Mouse (Mus musculus) neural tube, embryonic 15.5 days (tissue): ENCODE data around the gene Wipf3. TPM values are rescaled to one million over a fixed set of nuclear protein-coding genes. Genes with fewer than 3 reads are reported as not detected.

Experiments used
- ATAC-seq: fragments of 200-750 bp; cut with Nextera tagmentation; 2 replicates; pipeline ENCODE4 v1.8.0; 2017; ENCODE audit warnings: mild to moderate bottlenecking, moderate TSS enrichment, moderate library complexity; ENCODE audit not compliant: low FRiP score
- H3K27ac ChIP-seq: fragments of 300-500 bp; sonication (generic); replicated peaks from 2 replicates; pipeline ENCODE4 v1.5.1; 2015; ENCODE audit warnings: mild to moderate bottlenecking, inconsistent platforms
- H3K27me3 ChIP-seq: fragments of 300-500 bp; sonication (generic); replicated peaks from 2 replicates; pipeline ENCODE4 v1.6.1; 2015; ENCODE audit warnings: inconsistent platforms
- H3K36me3 ChIP-seq: fragments of 300-500 bp; sonication (generic); 2 replicates; pipeline ENCODE4 v1.6.1; 2015; ENCODE audit warnings: inconsistent platforms
- H3K4me1 ChIP-seq: fragments of 300-500 bp; sonication (generic); 2 replicates; pipeline ENCODE4 v1.6.1; 2015; ENCODE audit warnings: inconsistent platforms
- H3K4me2 ChIP-seq: fragments of 300-500 bp; sonication (generic); 2 replicates; pipeline ENCODE4 v1.6.1; 2015; ENCODE audit warnings: inconsistent platforms, mild to moderate bottlenecking, moderate library complexity
- H3K4me3 ChIP-seq: fragments of 300-500 bp; sonication (generic); replicated peaks from 2 replicates; pipeline ENCODE4 v1.5.1; 2015; ENCODE audit warnings: mild to moderate bottlenecking, inconsistent platforms
- H3K9ac ChIP-seq: fragments of 300-500 bp; sonication (generic); replicated peaks from 2 replicates; pipeline ENCODE4 v1.6.1; 2015; ENCODE audit warnings: mild to moderate bottlenecking, inconsistent platforms
- H3K9me3 ChIP-seq: fragments of 300-500 bp; sonication (generic); replicated peaks from 2 replicates; pipeline ENCODE4 v1.6.1; 2016; ENCODE audit warnings: inconsistent platforms
- WGBS: fragments of 180-500 bp; shearing (Covaris S2); methylation state at CpG from one replicate; pipeline ENCODE4 v1.1.7; 2015; ENCODE audit warnings: mixed read lengths; 5-methylcytosine and 5-hydroxymethylcytosine counted together
- polyA plus RNA-seq: library from polyadenylated mRNA; unstranded; fragments of >200 nt; fragmentation: Nextera tagmentation; extraction: Ambion mirVana; gene quantifications from 2 replicates; pipeline ENCODE4 v1.2.1, GENCODE M21; 2015

Gene Wipf3
- polyA plus RNA-seq, 1 experiment from 2014 or later: 2.6 TPM

DNA sequence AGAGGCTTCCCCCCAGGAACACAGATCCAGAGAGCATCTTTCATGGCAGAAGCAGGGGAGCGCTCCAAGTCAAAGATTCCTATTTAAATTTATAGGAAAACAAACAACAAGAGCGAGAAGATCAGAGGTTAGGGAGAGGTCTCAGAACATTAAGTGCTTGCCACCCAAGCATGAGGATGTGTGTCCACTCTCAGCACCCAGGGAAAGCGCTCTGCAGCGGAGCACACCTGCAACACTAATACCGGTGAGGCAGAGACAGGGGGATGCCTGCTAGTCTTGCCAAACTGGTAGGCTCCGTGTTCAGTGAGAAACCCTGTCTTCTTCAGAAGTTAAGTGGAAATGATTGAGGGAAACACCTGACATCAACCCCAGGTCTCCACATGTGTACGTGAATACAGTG lies 110.0 kb downstream of the Wipf3 start:
- WGBS: 76% methylated on average over 7 of the region's 7 CpGs
- Histone ChIP-seq H3K4me1 (peaks cover 18% of the 10 kb centered on the region), H3K27ac (peak overlapping the region; percentile 54; the same call in 1 of the 2 replicates), H3K9ac (no peak overlapping the region), H3K4me2 (no peak overlapping the region), H3K9me3 (no peaks in the 10 kb centered on the region), H3K27me3 (no peaks in the 10 kb centered on the region), H3K4me3 (no peak overlapping the region), H3K36me3 (peaks cover 10% of the 10 kb centered on the region)
- ATAC-seq: no peak

GRCm38 (mm10) chr6:54540252-54540887 lies 111.0 kb downstream of the Wipf3 start:
- WGBS: 58% methylated on average over 9 of the region's 9 CpGs
- Histone ChIP-seq H3K4me2 (no peak overlapping the region), H3K9ac (no peak overlapping the region), H3K36me3 (peaks cover 10% of the 10 kb centered on the region), H3K9me3 (no peaks in the 10 kb centered on the region), H3K27ac (peak overlapping the region; percentile 54), H3K27me3 (no peaks in the 10 kb centered on the region), H3K4me1 (peaks cover 18% of the 10 kb centered on the region), H3K4me3 (no peak overlapping the region)
- ATAC-seq: peak; percentile 6; the same call in 1 of the 2 replicates

- H3K9ac ChIP-seq: no peak overlapping the region
- no peak overlapping the region for H3K4me3 ChIP-seq
- H3K27me3 ChIP-seq: no peaks in the 10 kb centered on the region
- no peaks in the 10 kb centered on the region for H3K9me3 ChIP-seq
- 82% methylated on average over 7 of the region's 7 CpGs for WGBS
- H3K4me1 ChIP-seq: peaks cover 18% of the 10 kb centered on the region
- H3K4me2 ChIP-seq: no peak overlapping the region
- no peak for ATAC-seq
- no peak overlapping the region for H3K27ac ChIP-seq
- peaks cover 10% of the 10 kb centered on the region for H3K36me3 ChIP-seq
These were observed 113.4 kb downstream of the Wipf3 start for GRCm38 (mm10) chr6:54542836-54543235.

DNA sequence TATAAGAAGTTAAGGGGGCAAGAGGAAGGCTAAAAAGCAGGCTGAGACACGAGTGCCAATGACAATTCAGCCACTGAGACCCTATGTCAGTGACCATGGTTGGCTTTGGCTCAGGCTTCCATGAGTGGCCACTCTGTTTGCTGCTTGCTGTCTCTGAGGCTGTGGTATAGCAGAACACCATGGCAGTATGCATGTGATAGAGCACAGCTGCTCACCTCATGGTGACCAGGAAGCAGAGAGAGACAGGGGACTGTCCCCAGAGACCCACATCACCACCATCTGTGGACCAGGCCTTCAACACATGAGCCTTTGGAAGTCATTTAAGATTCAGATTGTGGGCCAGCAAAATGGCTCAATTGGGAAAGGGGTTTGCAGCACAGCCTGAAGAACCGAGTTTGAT lies 114.2 kb downstream of the Wipf3 start:
- peaks cover 23% of the 10 kb centered on the region for H3K4me1 ChIP-seq
- WGBS: 65% methylated on average over 2 of the region's 2 CpGs
- ATAC-seq: no peak
- no peak overlapping the region for H3K27ac ChIP-seq
- no peak overlapping the region for H3K4me2 ChIP-seq
- no peak overlapping the region for H3K4me3 ChIP-seq
- no peaks in the 10 kb centered on the region for H3K27me3 ChIP-seq
- H3K36me3 ChIP-seq: peaks cover 10% of the 10 kb centered on the region
- no peaks in the 10 kb centered on the region for H3K9me3 ChIP-seq
- no peak overlapping the region for H3K9ac ChIP-seq

GRCm38 (mm10) chr6:54548314-54549019 lies 119.1 kb downstream of the Wipf3 start:
- H3K4me1 ChIP-seq: peaks cover 38% of the 10 kb centered on the region
- no peaks in the 10 kb centered on the region for H3K27me3 ChIP-seq
- peaks cover 5% of the 10 kb centered on the region for H3K36me3 ChIP-seq
- peak; percentile 58 for ATAC-seq
- no peak overlapping the region for H3K4me2 ChIP-seq
- WGBS: 48% methylated on average over 13 of the region's 13 CpGs
- H3K27ac ChIP-seq: 0 out of 2 replicates have a peak overlapping the region, but pooled peaks have one; percentile 15
- no peaks in the 10 kb centered on the region for H3K9me3 ChIP-seq
- H3K4me3 ChIP-seq: no peak overlapping the region
- no peak overlapping the region for H3K9ac ChIP-seq

- Histone ChIP-seq H3K4me2 (no peak overlapping the region), H3K9ac (no peak overlapping the region), H3K9me3 (no peaks in the 10 kb centered on the region), H3K4me1 (peaks cover 45% of the 10 kb centered on the region), H3K27ac (no peak overlapping the region), H3K27me3 (no peaks in the 10 kb centered on the region), H3K4me3 (no peak overlapping the region), H3K36me3 (no peaks in the 10 kb centered on the region)
- ATAC-seq: no peak
- WGBS: 64% methylated on average over 4 of the region's 4 CpGs
These were observed 119.9 kb downstream of the Wipf3 start for GRCm38 (mm10) chr6:54549311-54549710.

DNA sequence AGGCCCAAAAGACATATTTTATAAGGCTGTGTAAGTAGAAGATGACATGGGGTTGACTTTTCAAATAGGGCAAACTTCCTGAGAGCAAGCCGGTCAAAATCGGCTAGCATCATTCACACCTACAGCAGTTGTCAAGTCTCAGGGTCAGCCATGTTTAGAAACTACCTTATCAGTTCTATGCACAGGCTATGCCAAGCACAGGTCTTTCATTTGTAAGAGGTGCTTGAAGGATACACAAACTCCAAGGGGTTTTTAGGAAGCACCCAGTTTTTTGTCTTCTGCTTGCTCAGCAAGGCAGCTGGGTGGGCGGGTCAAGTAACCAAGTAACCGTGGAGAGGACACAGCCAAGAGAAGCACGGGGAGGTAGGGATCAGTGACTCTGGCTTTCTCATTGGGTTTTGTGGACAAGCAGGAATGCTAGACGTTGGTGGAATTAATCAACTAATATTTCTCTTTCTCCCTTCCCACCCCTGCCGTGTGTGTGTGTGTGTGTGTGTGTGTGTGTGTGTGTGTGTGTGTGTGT lies 121.5 kb downstream of the Wipf3 start:
- H3K27ac ChIP-seq: no peak overlapping the region
- H3K27me3 ChIP-seq: no peaks in the 10 kb centered on the region
- no peaks in the 10 kb centered on the region for H3K9me3 ChIP-seq
- no peak overlapping the region for H3K9ac ChIP-seq
- no peak for ATAC-seq
- H3K4me2 ChIP-seq: no peak overlapping the region
- peaks cover 55% of the 10 kb centered on the region for H3K4me1 ChIP-seq
- no peaks in the 10 kb centered on the region for H3K36me3 ChIP-seq
- WGBS: 63% methylated on average over 6 of the region's 7 CpGs
- no peak overlapping the region for H3K4me3 ChIP-seq

DNA sequence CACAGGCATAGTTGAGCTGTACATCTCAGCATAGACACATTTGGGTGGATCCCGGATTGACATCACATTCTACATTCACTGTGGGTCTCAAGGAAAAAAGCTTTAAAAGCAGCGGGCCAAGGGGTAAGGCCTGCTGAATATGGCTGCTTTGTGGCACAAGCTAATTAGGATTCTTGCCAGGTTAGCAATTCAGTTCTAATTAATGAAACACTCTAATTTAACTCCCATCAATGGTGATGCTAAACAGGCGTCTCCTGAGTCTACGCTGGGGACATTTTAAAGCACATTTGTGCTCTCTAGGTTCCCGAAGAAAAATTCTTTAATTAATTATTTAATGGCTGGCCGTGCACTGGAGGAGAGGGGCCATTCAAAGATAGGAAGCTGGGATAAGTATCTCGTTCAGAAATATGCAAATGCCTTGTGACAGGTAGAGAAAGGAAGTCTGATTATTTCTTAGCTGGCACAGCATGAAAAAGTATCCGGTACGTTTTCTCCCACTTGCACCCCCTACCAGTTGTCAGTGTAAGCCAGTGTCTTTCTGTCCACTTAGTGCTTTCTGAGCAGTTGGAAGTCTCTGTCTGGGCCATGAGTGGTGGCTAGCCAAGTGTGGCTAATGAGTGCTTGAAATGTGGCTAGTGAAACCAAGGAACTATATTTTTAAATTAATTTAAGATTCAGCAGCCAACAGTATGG lies 123.5 kb downstream of the Wipf3 start:
- ATAC-seq: peak; percentile 58
- Histone ChIP-seq H3K9ac (no peak overlapping the region), H3K27ac (peak overlapping the region; percentile 41; the same call in 1 of the 2 replicates), H3K9me3 (no peaks in the 10 kb centered on the region), H3K4me1 (peaks cover 55% of the 10 kb centered on the region), H3K4me2 (no peak overlapping the region; the same call in 1 of the 2 replicates), H3K36me3 (no peaks in the 10 kb centered on the region), H3K27me3 (no peaks in the 10 kb centered on the region), H3K4me3 (no peak overlapping the region)
- 18% methylated on average over 9 of the region's 9 CpGs for WGBS

Other genes with a start within 250 kb of the Wipf3 start
- gene Prr15, start 103.8 kb upstream of the Wipf3 start, polyA plus RNA-seq: 1.0 and 1.6 TPM in 2 replicates
- gene Scrn1, start 136.9 kb downstream of the Wipf3 start, polyA plus RNA-seq: 85.9 and 98.3 TPM in 2 replicates
- 6.7 and 8.0 TPM in 2 replicates for gene Plekha8, start 165.5 kb downstream of the Wipf3 start, polyA plus RNA-seq
- gene Fkbp14, start 167.7 kb downstream of the Wipf3 start, polyA plus RNA-seq: 12.5 and 14.0 TPM in 2 replicates